Mouse (Mus musculus) ES-Bruce4 (cell line): ENCODE measurements around the gene Fastkd3.

Experiments used
- CTCF ChIP-seq: IDR thresholded peaks from one replicate; pipeline ENCODE4 v1.8.1; 2011; ENCODE audit warnings: low read depth, low read length
- EP300 ChIP-seq: IDR thresholded peaks from 2 replicates; pipeline ENCODE4 v1.6.1; 2011; ENCODE audit warnings: low read depth, low read length; ENCODE audit not compliant: insufficient read depth
- POLR2A ChIP-seq: IDR thresholded peaks from one replicate; pipeline ENCODE4 v1.8.1; 2011; ENCODE audit warnings: low read length; ENCODE audit not compliant: insufficient read depth

GRCm38 (mm10) chr13:68622792-68623191 is 40.8 kb downstream of the Fastkd3 start:
- no peak for TF ChIP-seq CTCF
- TF ChIP-seq POLR2A = no peak
- TF ChIP-seq EP300 = no peak
